Mouse (Mus musculus): Measurements from ENCODE around the gene Spa17. TPM values are rescaled to one million over a fixed set of nuclear protein-coding genes. Genes with fewer than 3 reads are reported as not detected.

Spa17 gene
- polyA plus RNA-seq, 1 experiment from 2014 or later: 10.7 TPM

DNA sequence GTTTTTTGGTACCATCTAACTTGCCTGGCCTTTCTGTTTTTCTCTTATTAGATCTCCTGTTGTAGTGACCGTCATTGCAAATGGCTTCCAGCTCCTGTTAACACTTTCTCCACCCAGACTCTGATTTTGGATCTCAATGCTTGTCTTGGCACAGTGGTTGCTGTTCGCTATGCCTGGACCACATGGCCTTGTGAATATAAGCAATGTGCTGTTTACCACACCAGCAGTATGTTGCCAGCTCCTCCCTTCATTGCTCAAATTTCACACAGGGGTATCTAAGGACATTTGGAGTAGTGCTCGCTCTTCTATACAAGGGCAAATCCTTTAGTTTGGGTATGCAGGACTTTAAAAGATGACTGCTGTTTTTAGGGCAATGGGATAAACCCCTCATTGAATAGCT, 32.7 kb upstream of the Spa17 start:
- Histone ChIP-seq H3K27me3 (ENCODE audit: control insufficient read depth, insufficient read depth, low read length) (no peaks in the 10 kb centered on the region), H3K9me3 (replicated peaks; ENCODE audit: control insufficient read depth, low read length) (no peaks in the 10 kb centered on the region), H3K4me2 (ENCODE audit: low read depth, low read length) (no peak overlapping the region), H3K36me3 (replicated peaks; ENCODE audit: control insufficient read depth, insufficient read depth, low read depth, low read length) (peaks cover 16% of the 10 kb centered on the region), H3K27ac (replicated peaks; ENCODE audit: low read depth, low read length) (no peak overlapping the region), H3K4me3 (ENCODE audit: low read depth, low read length) (no peak overlapping the region), H3K4me1 (ENCODE audit: control insufficient read depth, insufficient read depth, low read length) (no peaks in the 10 kb centered on the region), H3K9ac (replicated peaks; ENCODE audit: low read length) (no peak overlapping the region)
- ATAC-seq (replicated peaks; ENCODE audit: insufficient number of reproducible peaks, low FRiP score, low TSS enrichment, low read depth) (no peak), DNase-seq (ENCODE audit: low spot score) (no peak)
- WGBS: 85% methylated on average over 3 of the region's 3 CpGs

DNA sequence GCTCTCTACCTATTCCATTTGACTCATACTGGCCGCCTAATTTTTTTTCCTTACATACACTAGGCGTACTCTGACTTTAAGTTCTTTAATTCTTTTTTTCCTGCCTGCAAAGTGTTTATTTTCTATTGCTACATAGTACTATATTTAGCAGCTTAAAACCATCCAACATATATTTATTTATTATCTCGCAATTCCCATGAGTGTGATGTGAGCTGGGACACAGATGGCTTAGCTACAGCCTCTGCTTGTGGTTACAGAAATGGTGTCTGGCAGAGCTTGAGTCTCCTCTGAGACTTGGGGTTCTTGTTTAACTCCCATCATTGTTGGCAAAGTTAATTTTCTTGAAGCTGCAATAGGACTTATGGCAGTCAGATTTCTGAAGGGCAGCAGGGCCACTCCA, 25.2 kb upstream of the Spa17 start:
- no peak for ATAC-seq (replicated peaks; ENCODE audit: insufficient number of reproducible peaks, low FRiP score, low TSS enrichment, low read depth)

DNA sequence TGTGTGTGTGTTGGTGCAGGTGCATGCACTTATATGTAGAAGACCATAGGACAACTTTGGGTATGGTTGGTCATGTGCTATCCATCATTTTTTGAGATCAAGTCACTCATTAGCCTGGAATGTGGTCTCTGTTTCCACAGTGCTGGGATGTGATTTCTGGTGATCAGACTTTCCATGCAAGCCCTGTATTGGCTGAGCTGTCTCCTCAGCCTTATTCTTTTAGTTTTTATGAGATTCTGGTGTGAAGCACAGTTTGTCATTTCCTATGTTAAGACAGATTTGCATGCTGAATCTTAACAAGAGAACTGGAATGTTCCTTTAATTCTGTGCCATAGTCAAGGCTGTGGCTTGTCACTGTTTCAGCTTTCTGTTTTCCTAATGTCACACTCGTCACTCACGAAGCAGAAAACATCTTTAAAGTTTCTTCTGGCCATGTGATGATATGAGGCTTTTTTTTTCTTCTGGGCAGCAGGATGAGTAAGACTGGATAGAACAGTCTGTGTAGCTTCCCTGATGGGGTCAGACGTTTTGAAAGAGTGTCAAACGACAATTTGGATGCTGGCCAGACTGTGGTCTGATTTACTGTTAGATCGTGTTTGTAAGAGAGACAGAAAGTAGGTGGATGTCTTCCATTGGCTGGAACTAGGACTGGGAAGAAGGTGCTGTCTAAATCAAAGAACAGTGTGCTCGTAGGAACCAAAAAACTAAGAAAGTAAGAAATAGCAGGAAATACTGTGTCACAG, 23.4 kb upstream of the Spa17 start:
- no peak for DNase-seq (ENCODE audit: low spot score)
- Histone ChIP-seq H3K4me3 (ENCODE audit: low read depth, low read length) (no peak overlapping the region), H3K9me3 (replicated peaks; ENCODE audit: control insufficient read depth, low read length) (no peaks in the 10 kb centered on the region), H3K36me3 (replicated peaks; ENCODE audit: control insufficient read depth, insufficient read depth, low read depth, low read length) (no peaks in the 10 kb centered on the region), H3K27me3 (ENCODE audit: control insufficient read depth, insufficient read depth, low read length) (no peaks in the 10 kb centered on the region), H3K9ac (replicated peaks; ENCODE audit: low read length) (no peak overlapping the region), H3K4me1 (ENCODE audit: control insufficient read depth, insufficient read depth, low read length) (no peaks in the 10 kb centered on the region), H3K27ac (replicated peaks; ENCODE audit: low read depth, low read length) (no peak overlapping the region), H3K4me2 (ENCODE audit: low read depth, low read length) (no peak overlapping the region)
- ATAC-seq (replicated peaks; ENCODE audit: insufficient number of reproducible peaks, low FRiP score, low TSS enrichment, low read depth): no peak
- WGBS: 68% methylated on average over 6 of the region's 6 CpGs

More for the DNA sequence above, 25.2 kb upstream of the Spa17 start:
- Histone ChIP-seq H3K4me3 (ENCODE audit: low read depth, low read length) (no peak overlapping the region), H3K4me2 (ENCODE audit: low read depth, low read length) (no peak overlapping the region), H3K27ac (replicated peaks; ENCODE audit: low read depth, low read length) (no peak overlapping the region), H3K9me3 (replicated peaks; ENCODE audit: control insufficient read depth, low read length) (no peaks in the 10 kb centered on the region), H3K36me3 (replicated peaks; ENCODE audit: control insufficient read depth, insufficient read depth, low read depth, low read length) (no peaks in the 10 kb centered on the region), H3K27me3 (ENCODE audit: control insufficient read depth, insufficient read depth, low read length) (no peaks in the 10 kb centered on the region), H3K4me1 (ENCODE audit: control insufficient read depth, insufficient read depth, low read length) (no peaks in the 10 kb centered on the region), H3K9ac (replicated peaks; ENCODE audit: low read length) (no peak overlapping the region)
- no peak for DNase-seq (ENCODE audit: low spot score)
- WGBS: 80% methylated on average over 3 of the region's 3 CpGs

DNA sequence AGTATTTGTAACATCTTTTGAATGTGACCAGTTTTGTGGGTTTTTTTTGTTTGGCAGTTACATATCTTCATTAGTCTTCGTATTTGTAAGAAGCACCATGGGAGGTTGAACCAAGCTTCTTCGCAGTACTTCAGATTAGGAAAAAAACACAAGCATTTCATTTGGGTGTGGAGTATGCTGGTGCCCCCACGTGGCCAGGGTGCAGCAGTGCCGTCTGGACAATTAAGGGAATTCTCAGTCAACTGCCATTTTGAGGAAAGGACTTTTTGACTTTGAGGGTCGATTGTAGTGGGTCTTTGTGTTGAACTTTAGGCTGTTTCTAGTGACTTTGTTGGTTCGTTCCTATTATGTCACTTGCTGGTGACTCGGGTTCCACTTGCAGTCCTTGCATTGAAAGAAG, 22.8 kb upstream of the Spa17 start:
- H3K9ac ChIP-seq (replicated peaks; ENCODE audit: low read length): no peak overlapping the region
- no peaks in the 10 kb centered on the region for H3K9me3 ChIP-seq (replicated peaks; ENCODE audit: control insufficient read depth, low read length)
- ATAC-seq (replicated peaks; ENCODE audit: insufficient number of reproducible peaks, low FRiP score, low TSS enrichment, low read depth) (no peak), DNase-seq (ENCODE audit: low spot score) (peak; percentile 66)
- H3K4me2 ChIP-seq (ENCODE audit: low read depth, low read length): no peak overlapping the region
- no peak overlapping the region for H3K4me3 ChIP-seq (ENCODE audit: low read depth, low read length)
- WGBS: 21% methylated on average over 7 of the region's 7 CpGs
- no peaks in the 10 kb centered on the region for H3K27me3 ChIP-seq (ENCODE audit: control insufficient read depth, insufficient read depth, low read length)
- H3K36me3 ChIP-seq (replicated peaks; ENCODE audit: control insufficient read depth, insufficient read depth, low read depth, low read length): no peaks in the 10 kb centered on the region
- no peak overlapping the region for H3K27ac ChIP-seq (replicated peaks; ENCODE audit: low read depth, low read length)
- H3K4me1 ChIP-seq (ENCODE audit: control insufficient read depth, insufficient read depth, low read length): no peaks in the 10 kb centered on the region

DNA sequence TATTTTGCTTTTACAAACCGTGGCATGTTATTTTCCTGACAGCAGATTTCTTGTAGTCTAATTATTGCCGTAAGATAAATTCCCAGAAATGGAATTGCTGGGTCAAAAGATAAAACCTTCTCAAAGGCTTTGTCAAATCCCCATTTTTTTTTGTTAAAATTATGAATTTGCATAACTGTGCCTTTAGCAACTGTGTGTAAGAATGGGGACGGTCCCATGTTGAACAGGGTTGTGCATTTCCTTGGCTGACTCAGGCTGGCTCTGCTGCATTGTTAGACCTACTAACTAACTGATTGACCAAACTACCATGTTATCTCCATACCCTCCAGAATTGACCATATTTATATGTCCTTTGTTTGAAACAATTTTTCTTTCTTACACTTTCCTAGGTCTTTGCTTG, 20.7 kb upstream of the Spa17 start:
- no peaks in the 10 kb centered on the region for H3K36me3 ChIP-seq (replicated peaks; ENCODE audit: control insufficient read depth, insufficient read depth, low read depth, low read length)
- no peak overlapping the region for H3K27ac ChIP-seq (replicated peaks; ENCODE audit: low read depth, low read length)
- H3K9me3 ChIP-seq (replicated peaks; ENCODE audit: control insufficient read depth, low read length): no peaks in the 10 kb centered on the region
- H3K27me3 ChIP-seq (ENCODE audit: control insufficient read depth, insufficient read depth, low read length): no peaks in the 10 kb centered on the region
- no peak overlapping the region for H3K9ac ChIP-seq (replicated peaks; ENCODE audit: low read length)
- no peaks in the 10 kb centered on the region for H3K4me1 ChIP-seq (ENCODE audit: control insufficient read depth, insufficient read depth, low read length)
- DNase-seq (ENCODE audit: low spot score): no peak
- ATAC-seq (replicated peaks; ENCODE audit: insufficient number of reproducible peaks, low FRiP score, low TSS enrichment, low read depth): no peak
- no peak overlapping the region for H3K4me3 ChIP-seq (ENCODE audit: low read depth, low read length)
- 91% methylated on average over 3 of the region's 3 CpGs for WGBS
- no peak overlapping the region for H3K4me2 ChIP-seq (ENCODE audit: low read depth, low read length)

DNA sequence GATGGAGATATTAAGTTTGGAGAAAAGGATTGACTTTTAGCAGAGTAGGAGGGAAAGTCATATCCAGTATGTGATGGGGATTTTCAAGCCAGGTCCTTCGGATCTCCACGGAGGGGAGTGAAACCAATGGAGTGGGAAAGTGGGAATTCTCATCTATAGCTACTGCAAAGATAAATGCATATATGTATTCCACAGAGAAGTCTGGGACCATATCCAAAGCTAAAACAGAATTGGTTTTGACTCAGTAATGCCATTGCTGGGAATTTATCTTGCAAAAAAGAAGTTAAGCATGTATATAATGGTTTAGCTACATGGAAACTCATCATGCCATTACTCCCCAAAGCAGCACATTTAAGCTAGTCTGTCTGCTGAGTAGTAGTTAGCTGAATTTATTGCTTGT, 18.8 kb upstream of the Spa17 start:
- H3K36me3 ChIP-seq (replicated peaks; ENCODE audit: control insufficient read depth, insufficient read depth, low read depth, low read length): no peaks in the 10 kb centered on the region
- no peak overlapping the region for H3K27ac ChIP-seq (replicated peaks; ENCODE audit: low read depth, low read length)
- H3K4me1 ChIP-seq (ENCODE audit: control insufficient read depth, insufficient read depth, low read length): no peaks in the 10 kb centered on the region
- no peak overlapping the region for H3K4me2 ChIP-seq (ENCODE audit: low read depth, low read length)
- H3K9me3 ChIP-seq (replicated peaks; ENCODE audit: control insufficient read depth, low read length): no peaks in the 10 kb centered on the region
- H3K4me3 ChIP-seq (ENCODE audit: low read depth, low read length): no peak overlapping the region
- WGBS: 83% methylated on average over 2 of the region's 2 CpGs
- H3K9ac ChIP-seq (replicated peaks; ENCODE audit: low read length): no peak overlapping the region
- DNase-seq (ENCODE audit: low spot score) (no peak), ATAC-seq (replicated peaks; ENCODE audit: insufficient number of reproducible peaks, low FRiP score, low TSS enrichment, low read depth) (no peak)
- H3K27me3 ChIP-seq (ENCODE audit: control insufficient read depth, insufficient read depth, low read length): no peaks in the 10 kb centered on the region

DNA sequence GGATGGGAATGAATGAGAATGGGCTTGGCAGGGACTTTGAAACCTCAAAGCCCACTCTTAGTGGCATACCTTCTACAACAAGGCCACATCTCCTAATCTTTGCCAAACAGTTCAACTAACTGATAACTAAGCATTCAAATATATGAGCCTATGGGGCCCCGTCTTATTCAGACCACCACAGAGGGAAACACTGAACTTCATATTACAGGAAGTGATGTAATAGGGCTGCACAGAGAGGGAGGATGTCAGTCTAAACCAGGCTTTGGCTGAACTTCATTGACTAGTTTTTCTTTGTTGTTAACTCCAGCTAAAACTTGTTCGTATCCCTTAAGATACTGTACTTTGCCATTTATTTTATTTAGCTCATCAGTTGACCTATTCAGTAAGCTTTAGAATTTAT, 16.4 kb upstream of the Spa17 start:
- no peak overlapping the region for H3K9ac ChIP-seq (replicated peaks; ENCODE audit: low read length)
- H3K9me3 ChIP-seq (replicated peaks; ENCODE audit: control insufficient read depth, low read length): no peaks in the 10 kb centered on the region
- DNase-seq (ENCODE audit: low spot score): no peak
- no peak overlapping the region for H3K27ac ChIP-seq (replicated peaks; ENCODE audit: low read depth, low read length)
- H3K27me3 ChIP-seq (ENCODE audit: control insufficient read depth, insufficient read depth, low read length): no peaks in the 10 kb centered on the region
- no peaks in the 10 kb centered on the region for H3K36me3 ChIP-seq (replicated peaks; ENCODE audit: control insufficient read depth, insufficient read depth, low read depth, low read length)
- no peak overlapping the region for H3K4me3 ChIP-seq (ENCODE audit: low read depth, low read length)
- 88% methylated on average over 2 of the region's 2 CpGs for WGBS
- no peak for ATAC-seq (replicated peaks; ENCODE audit: insufficient number of reproducible peaks, low FRiP score, low TSS enrichment, low read depth)
- H3K4me2 ChIP-seq (ENCODE audit: low read depth, low read length): no peak overlapping the region
- no peaks in the 10 kb centered on the region for H3K4me1 ChIP-seq (ENCODE audit: control insufficient read depth, insufficient read depth, low read length)

DNA sequence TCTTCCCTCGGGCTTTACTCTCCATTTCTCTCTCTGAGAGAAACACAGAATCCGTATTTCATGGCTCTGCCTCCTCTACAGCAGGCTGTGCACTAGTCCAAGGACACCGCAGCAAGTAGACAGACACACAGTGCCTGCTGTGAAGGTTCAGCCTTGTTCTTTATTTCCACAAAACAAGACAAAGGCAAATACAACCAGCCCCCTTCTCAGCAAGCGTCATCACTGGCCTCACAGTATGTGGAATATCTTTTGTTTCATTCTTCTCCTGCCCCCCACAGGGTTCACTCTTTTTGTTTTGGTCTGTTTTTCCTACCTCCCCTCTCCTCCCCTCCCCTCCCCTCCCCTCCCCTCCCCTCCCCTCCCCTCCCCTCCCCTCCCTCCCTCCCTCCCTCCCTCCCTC, 15.1 kb upstream of the Spa17 start:
- H3K9ac ChIP-seq (replicated peaks; ENCODE audit: low read length): no peak overlapping the region
- no peaks in the 10 kb centered on the region for H3K27me3 ChIP-seq (ENCODE audit: control insufficient read depth, insufficient read depth, low read length)
- no peak overlapping the region for H3K4me2 ChIP-seq (ENCODE audit: low read depth, low read length)
- no peak for DNase-seq (ENCODE audit: low spot score)
- ATAC-seq (replicated peaks; ENCODE audit: insufficient number of reproducible peaks, low FRiP score, low TSS enrichment, low read depth): no peak
- H3K4me1 ChIP-seq (ENCODE audit: control insufficient read depth, insufficient read depth, low read length): no peaks in the 10 kb centered on the region
- no peak overlapping the region for H3K4me3 ChIP-seq (ENCODE audit: low read depth, low read length)
- no peaks in the 10 kb centered on the region for H3K9me3 ChIP-seq (replicated peaks; ENCODE audit: control insufficient read depth, low read length)
- no peaks in the 10 kb centered on the region for H3K36me3 ChIP-seq (replicated peaks; ENCODE audit: control insufficient read depth, insufficient read depth, low read depth, low read length)
- no peak overlapping the region for H3K27ac ChIP-seq (replicated peaks; ENCODE audit: low read depth, low read length)
- WGBS: 53% methylated on average over 4 of the region's 4 CpGs

All from embryonic facial prominence, embryonic 11.5 days (tissue).